8 mouse cellular contexts compared by ENCODE assay signal in genomic region chr10:21996660-21997447, GRCm38 (mm10).
A peak's percentile ranks its signal among the peaks of the same experiment; 100 is the strongest.
DNase-seq lines count a peak whose midpoint lies in the region; ATAC-seq and TF ChIP-seq lines count a peak whose summit lies in the region.
"Had no signal": no experiment of that assay in that cellular context is flagged by ENCODE, and none has a peak within 500 bp of the region (broad histone marks: within the 10 kb centered on the region; RNA-seq: fewer than 3 reads in every experiment).

No protein-coding gene starts in this region.

- H3K9ac ChIP-seq in ES-Bruce4 (ENCODE audit: low read depth, poor library complexity, severe bottlenecking) = peak overlapping the region; percentile 94
- no peak overlapping the region for H3K9ac ChIP-seq in liver, embryonic 11.5 days (ENCODE audit: low read depth, low read length)
- H3K9ac ChIP-seq: liver, embryonic 15.5 days had no signal

- H3K36me3 ChIP-seq in kidney, adult 2 months (ENCODE audit: control insufficient read depth, insufficient read depth, low read length) = peaks cover 21% of the 10 kb centered on the region
- H3K36me3 ChIP-seq in ES-Bruce4 (ENCODE audit: control insufficient read depth, insufficient read depth, low read length, poor library complexity, severe bottlenecking) = peaks cover 46% of the 10 kb centered on the region
- H3K36me3 ChIP-seq in liver, embryonic 11.5 days (ENCODE audit: control insufficient read depth, insufficient read depth, low read length) = peaks cover 6% of the 10 kb centered on the region; the same call in 1 of the 2 replicates

- DNase-seq in kidney, adult 2 months = peak; percentile 17
- DNase-seq in kidney, adult 11 months = no peak
- peak; percentile 43 for DNase-seq in 3134 (ENCODE audit: extremely low read depth, insufficient read length, low spot score)
- DNase-seq in liver, embryonic 11.5 days (ENCODE audit: low spot score) = no peak
- DNase-seq in left cerebral cortex, postnatal 36 days (ENCODE audit: low spot score in 2 of 2) = no peak
- no peak for DNase-seq in layer of hippocampus, adult 8-10 months (ENCODE audit: low spot score in 2 of 2)

- no peak for TF ChIP-seq CTCF in kidney, adult 2 months (conservative IDR thresholded peaks at IDR 0.05; ENCODE audit: insufficient read depth, insufficient read length, low read depth, low read length)
- TF ChIP-seq CTCF in ES-Bruce4 (IDR thresholded peaks at IDR 0.05; ENCODE audit: low read depth, low read length) = no peak

- TF ChIP-seq EP300 in ES-Bruce4 (IDR thresholded peaks at IDR 0.05; ENCODE audit: insufficient read depth, low read depth, low read length) = no peak

- WGBS in kidney, adult 2 months = 62% methylated on average over 14 of the region's 14 CpGs
- WGBS in liver, embryonic 11.5 days = 87% methylated on average over 14 of the region's 14 CpGs

- peaks cover 4% of the 10 kb centered on the region; the same call in 1 of the 2 replicates for H3K4me1 ChIP-seq in kidney, adult 2 months (ENCODE audit: control insufficient read depth, insufficient read depth, low read length)
- H3K4me1 ChIP-seq in ES-Bruce4 (ENCODE audit: control insufficient read depth, insufficient read depth, low read length) = no peaks in the 10 kb centered on the region
- H3K4me1 ChIP-seq in liver, embryonic 11.5 days (replicated peaks; ENCODE audit: control insufficient read depth, insufficient read depth, low read length) = no peaks in the 10 kb centered on the region

- H3K27me3 ChIP-seq in kidney, adult 2 months (replicated peaks; ENCODE audit: control insufficient read depth, insufficient read depth, low read length) = no peaks in the 10 kb centered on the region
- no peaks in the 10 kb centered on the region for H3K27me3 ChIP-seq in ES-Bruce4 (ENCODE audit: control insufficient read depth, insufficient read depth, low read length, poor library complexity, severe bottlenecking)
- H3K27me3 ChIP-seq in liver, embryonic 11.5 days (replicated peaks; ENCODE audit: control insufficient read depth, insufficient read depth, low read length) = peaks cover 6% of the 10 kb centered on the region

- intact Hi-C loops in left cerebral cortex, postnatal 36 days (cut with DNase I) = loop anchor here (10.0 kb wide), 1 partner anchor 312 kb away; no protein-coding TSS in a partner anchor

- peak overlapping the region; percentile 70 for H3K4me3 ChIP-seq in kidney, adult 2 months (ENCODE audit: insufficient read depth, low read depth, low read length)
- peak overlapping the region; percentile 95 for H3K4me3 ChIP-seq in ES-Bruce4 (ENCODE audit: low read depth, low read length)
- H3K4me3 ChIP-seq in liver, embryonic 11.5 days (ENCODE audit: low read depth, low read length) = no peak overlapping the region
- H3K4me3 ChIP-seq: liver, embryonic 15.5 days had no signal

- TF ChIP-seq POLR2A in kidney, adult 2 months (IDR thresholded peaks at IDR 0.05; ENCODE audit: low read depth, low read length) = peak; percentile 4
- TF ChIP-seq POLR2A in ES-Bruce4 (IDR thresholded peaks at IDR 0.05; ENCODE audit: insufficient read depth, low read length) = no peak

- peak overlapping the region; percentile 19 for H3K4me2 ChIP-seq in liver, embryonic 11.5 days

- H3K27ac ChIP-seq in kidney, adult 2 months (ENCODE audit: insufficient read depth, low read depth, low read length) = peak overlapping the region; percentile 63
- 0 out of 2 replicates have a peak overlapping the region, but pooled peaks have one; percentile 35 for H3K27ac ChIP-seq in ES-Bruce4 (ENCODE audit: insufficient read depth, low read length)
- no peak overlapping the region for H3K27ac ChIP-seq in liver, embryonic 11.5 days (ENCODE audit: low read depth, low read length)
- H3K27ac ChIP-seq: liver, embryonic 15.5 days had no signal

- ATAC-seq in liver, embryonic 11.5 days (replicated peaks; ENCODE audit: low FRiP score) = no peak

- H3K9me3 ChIP-seq in ES-Bruce4 (replicated peaks; ENCODE audit: control insufficient read depth, insufficient read depth, low read length, poor library complexity, severe bottlenecking) = no peaks in the 10 kb centered on the region
- no peaks in the 10 kb centered on the region for H3K9me3 ChIP-seq in liver, embryonic 11.5 days (ENCODE audit: control insufficient read depth, low read length)
- H3K9me3 ChIP-seq: liver, embryonic 15.5 days had no signal

Comparison
In these comparisons a context has a peak if more than half of its experiments do, and no peak if none do; other contexts are left out.
1. DNase-seq: peak in kidney, adult 2 months (single experiment) and 3134 (single experiment); none in kidney, adult 11 months (single experiment), liver, embryonic 11.5 days (single experiment), left cerebral cortex, postnatal 36 days (0 of 2) and layer of hippocampus, adult 8-10 months (0 of 2).